Mouse (Mus musculus): ENCODE measurements around the gene Lbhd2. TPM values are rescaled to one million over a fixed set of nuclear protein-coding genes. Genes with fewer than 3 reads are reported as not detected.

Gene Lbhd2
- total and polyA plus RNA-seq, 3 experiments, result not detected

GRCm38 (mm10) chr12:111404880-111405279, 1.7 kb upstream of the Lbhd2 start:
- dilution Hi-C loops (cut with MboI; ENCODE audit: extremely low pct_ligation_motif_present, extremely low pct_unique_long_range_greater_than_20kb, low sequenced_read_pairs), result no loop called here

GRCm38 (mm10) chr12:111409583-111409982, 3.0 kb downstream of the Lbhd2 start:
- Histone ChIP-seq H3K27me3 (replicated peaks) (peaks cover 38% of the 10 kb centered on the region), H3K9ac (ENCODE audit: insufficient read depth, low read depth) (no peak overlapping the region), H3K9me3 (replicated peaks; ENCODE audit: low read length) (no peaks in the 10 kb centered on the region), H3K27ac (ENCODE audit: insufficient read depth, low read depth) (no peak overlapping the region), H3K4me2 (ENCODE audit: insufficient read depth, low read depth, poor library complexity, severe bottlenecking) (no peak overlapping the region), H3K36me3 (replicated peaks in 1 of 2; ENCODE audit: control insufficient read depth in 1 of 2, insufficient read depth in 1 of 2, low read length in 1 of 2) (no peaks in the 10 kb centered on the region), H3K4me1 (ENCODE audit: control insufficient read depth in 1 of 2, insufficient read depth in 2 of 2) (peaks cover 0 to 8% of the 10 kb centered on the region in 2 experiments; a peak in 2 of 4 replicates), H3K4me3 (replicated peaks in 1 of 3; ENCODE audit: low read depth in 2 of 3, low read length in 2 of 3, poor library complexity in 1 of 3) (no peak overlapping the region), H3K79me2 (replicated peaks; ENCODE audit: control insufficient read depth, extremely low read depth, insufficient read depth, poor library complexity, severe bottlenecking) (no peaks in the 10 kb centered on the region)
- TF ChIP-seq JUN (IDR thresholded peaks at IDR 0.05; ENCODE audit: insufficient read depth, low read depth, low read length) (no peak), JUND (conservative IDR thresholded peaks at IDR 0.05; ENCODE audit: low read depth, low read length) (no peak), UBTF (IDR thresholded peaks at IDR 0.05; ENCODE audit: low read depth, low read length) (no peak), ELF1 (IDR thresholded peaks at IDR 0.05; ENCODE audit: low read depth, low read length) (no peak), MEF2A (IDR thresholded peaks at IDR 0.05; ENCODE audit: borderline replicate concordance, low read depth, low read length) (no peak), MAFK (IDR thresholded peaks at IDR 0.05; ENCODE audit: insufficient replicate concordance, low read length) (no peak)
- in situ Hi-C loops (cut with MboI; ENCODE audit: low pct_ligation_motif_present, low pct_unique_long_range_greater_than_20kb, low sequenced_read_pairs) (no loop called here), dilution Hi-C loops (cut with MboI; ENCODE audit: extremely low pct_ligation_motif_present, extremely low pct_unique_long_range_greater_than_20kb, low sequenced_read_pairs) (no loop called here)
- DNase-seq (ENCODE audit: extremely low read depth), result no peak

More at GRCm38 (mm10) chr12:111404880-111405279, 1.7 kb upstream of the Lbhd2 start:
- Histone ChIP-seq H3K27ac (ENCODE audit: insufficient read depth, low read depth) (no peak overlapping the region), H3K27me3 (replicated peaks) (peaks cover 27% of the 10 kb centered on the region), H3K4me1 (ENCODE audit: control insufficient read depth in 1 of 2, insufficient read depth in 2 of 2) (peaks cover 0 to 3% of the 10 kb centered on the region in 2 experiments; a peak in 1 of 4 replicates), H3K4me2 (ENCODE audit: insufficient read depth, low read depth, poor library complexity, severe bottlenecking) (no peak overlapping the region), H3K36me3 (replicated peaks in 1 of 2; ENCODE audit: control insufficient read depth in 1 of 2, insufficient read depth in 1 of 2, low read length in 1 of 2) (no peaks in the 10 kb centered on the region), H3K4me3 (replicated peaks in 1 of 3; ENCODE audit: low read depth in 2 of 3, low read length in 2 of 3, poor library complexity in 1 of 3) (no peak overlapping the region), H3K79me2 (replicated peaks; ENCODE audit: control insufficient read depth, extremely low read depth, insufficient read depth, poor library complexity, severe bottlenecking) (no peaks in the 10 kb centered on the region), H3K9me3 (replicated peaks; ENCODE audit: low read length) (no peaks in the 10 kb centered on the region), H3K9ac (ENCODE audit: insufficient read depth, low read depth) (no peak overlapping the region)
- TF ChIP-seq ZMIZ1 (IDR thresholded peaks at IDR 0.05; ENCODE audit: low read depth, low read length), result no peak
- no peak for TF ChIP-seq MXI1 (IDR thresholded peaks at IDR 0.05; ENCODE audit: low read depth, low read length)
- TF ChIP-seq SIN3A (IDR thresholded peaks at IDR 0.05; ENCODE audit: low read length), result no peak
- 0 out of 4 replicates have a peak, but pooled peaks of 1 of the 2 experiments have one; percentile 11 for TF ChIP-seq CTCF (conservative IDR thresholded peaks at IDR 0.05 in 1 of 2, IDR thresholded peaks at IDR 0.05 in 1 of 2; ENCODE audit: low read depth in 2 of 2, low read length in 2 of 2)
- DNase-seq (ENCODE audit: extremely low read depth), result no peak
- in situ Hi-C loops (cut with MboI; ENCODE audit: low pct_ligation_motif_present, low pct_unique_long_range_greater_than_20kb, low sequenced_read_pairs), result no loop called here

- H3K9ac ChIP-seq (ENCODE audit: insufficient read depth, low read depth), result no peak overlapping the region
- H3K4me3 ChIP-seq (replicated peaks in 1 of 3; ENCODE audit: low read depth in 2 of 3, low read length in 2 of 3, poor library complexity in 1 of 3), result no peak overlapping the region
- dilution Hi-C loops (cut with MboI; ENCODE audit: extremely low pct_ligation_motif_present, extremely low pct_unique_long_range_greater_than_20kb, low sequenced_read_pairs), result no loop called here
- H3K4me1 ChIP-seq (ENCODE audit: control insufficient read depth in 1 of 2, insufficient read depth in 2 of 2), result peaks cover 0 to 14% of the 10 kb centered on the region in 2 experiments; a peak in 2 of 4 replicates
- no peaks in the 10 kb centered on the region for H3K9me3 ChIP-seq (replicated peaks; ENCODE audit: low read length)
- H3K4me2 ChIP-seq (ENCODE audit: insufficient read depth, low read depth, poor library complexity, severe bottlenecking), result no peak overlapping the region
- no peak for DNase-seq (ENCODE audit: extremely low read depth)
- TF ChIP-seq JUN (IDR thresholded peaks at IDR 0.05; ENCODE audit: insufficient read depth, low read depth, low read length) (no peak), ETS1 (conservative IDR thresholded peaks at IDR 0.05; ENCODE audit: low read depth, low read length) (no peak), MAFK (IDR thresholded peaks at IDR 0.05; ENCODE audit: insufficient replicate concordance, low read length) (no peak), MYC (IDR thresholded peaks at IDR 0.05; ENCODE audit: low read depth, low read length) (no peak), BHLHE40 (IDR thresholded peaks at IDR 0.05; ENCODE audit: low read depth, low read length) (no peak), ZKSCAN1 (IDR thresholded peaks at IDR 0.05; ENCODE audit: borderline replicate concordance, low read depth, low read length) (no peak), POLR2AphosphoS2 (IDR thresholded peaks at IDR 0.05; ENCODE audit: low read depth, low read length) (no peak), USF1 (IDR thresholded peaks at IDR 0.05; ENCODE audit: low read depth, low read length) (no peak), IRF4 (IDR thresholded peaks at IDR 0.05; ENCODE audit: low read depth, low read length) (no peak), ZNF384 (IDR thresholded peaks at IDR 0.05; ENCODE audit: low read depth, low read length) (no peak), RAD21 (IDR thresholded peaks at IDR 0.05; ENCODE audit: low read depth, low read length) (no peak), E2F4 (IDR thresholded peaks at IDR 0.05; ENCODE audit: insufficient replicate concordance, low read depth, low read length) (no peak), KAT2A (IDR thresholded peaks at IDR 0.05; ENCODE audit: insufficient replicate concordance, low read length) (no peak)
- H3K36me3 ChIP-seq (replicated peaks in 1 of 2; ENCODE audit: control insufficient read depth in 1 of 2, insufficient read depth in 1 of 2, low read length in 1 of 2), result no peaks in the 10 kb centered on the region
- H3K27me3 ChIP-seq (replicated peaks), result peaks cover 44% of the 10 kb centered on the region
- H3K79me2 ChIP-seq (replicated peaks; ENCODE audit: control insufficient read depth, extremely low read depth, insufficient read depth, poor library complexity, severe bottlenecking), result no peaks in the 10 kb centered on the region
- no peak overlapping the region for H3K27ac ChIP-seq (ENCODE audit: insufficient read depth, low read depth)
- in situ Hi-C loops (cut with MboI; ENCODE audit: low pct_ligation_motif_present, low pct_unique_long_range_greater_than_20kb, low sequenced_read_pairs), result loop anchor here (10.0 kb wide), 1 partner anchor 137 kb away; the partner anchor contains the start of gene Amn
These were observed 5.2 kb downstream of the Lbhd2 start for GRCm38 (mm10) chr12:111411631-111412355.
